Mouse (Mus musculus): ENCODE measurements at regions not wholly inside any gene's neighbourhood (a gene's known extent, or its start where the extent isn't known, plus 50 kb on each side); places are given as distances from the start of the nearest gene placed in this dataset.

- Histone ChIP-seq H3K36me3 (ENCODE audit: control insufficient read depth, insufficient read depth, low read length) (no peaks in the 10 kb centered on the region), H3K27ac (ENCODE audit: insufficient read depth, low read depth, low read length) (no peak overlapping the region), H3K27me3 (replicated peaks; ENCODE audit: control insufficient read depth, insufficient read depth, low read length) (no peaks in the 10 kb centered on the region), H3K4me3 (ENCODE audit: insufficient read depth, low read depth, low read length) (no peak overlapping the region), H3K4me1 (ENCODE audit: control insufficient read depth, insufficient read depth, low read length) (no peaks in the 10 kb centered on the region)
- 59% methylated on average over 5 of the region's 5 CpGs for WGBS
- no peak for DNase-seq
- TF ChIP-seq POLR2A (IDR thresholded peaks at IDR 0.05; ENCODE audit: low read depth, low read length) (no peak), CTCF (conservative IDR thresholded peaks at IDR 0.05; ENCODE audit: insufficient read depth, insufficient read length, low read depth, low read length) (no peak)
These were observed 100.4 kb downstream of the Zfp326 start for GRCm38 (mm10) chr5:105976746-105977145.

- Histone ChIP-seq H3K4me3 (ENCODE audit: insufficient read depth, low read depth, low read length) (no peak overlapping the region), H3K27ac (ENCODE audit: insufficient read depth, low read depth, low read length) (no peak overlapping the region), H3K36me3 (ENCODE audit: control insufficient read depth, insufficient read depth, low read length) (no peaks in the 10 kb centered on the region), H3K4me1 (ENCODE audit: control insufficient read depth, insufficient read depth, low read length) (no peaks in the 10 kb centered on the region), H3K27me3 (replicated peaks; ENCODE audit: control insufficient read depth, insufficient read depth, low read length) (no peaks in the 10 kb centered on the region)
- 49% methylated on average over 5 of the region's 5 CpGs for WGBS
- no peak for DNase-seq
- TF ChIP-seq POLR2A (IDR thresholded peaks at IDR 0.05; ENCODE audit: low read depth, low read length) (no peak), CTCF (conservative IDR thresholded peaks at IDR 0.05; ENCODE audit: insufficient read depth, insufficient read length, low read depth, low read length) (no peak)
These were observed 99.7 kb downstream of the Zfp326 start for GRCm38 (mm10) chr5:105976076-105976475.

GRCm38 (mm10) chr5:105975275-105976011, 99.1 kb downstream of the Zfp326 start:
- Histone ChIP-seq H3K27ac (ENCODE audit: insufficient read depth, low read depth, low read length) (no peak overlapping the region), H3K4me3 (ENCODE audit: insufficient read depth, low read depth, low read length) (peak overlapping the region; percentile 9)
- TF ChIP-seq POLR2A (IDR thresholded peaks at IDR 0.05; ENCODE audit: low read depth, low read length): no peak
- no peak for TF ChIP-seq CTCF (conservative IDR thresholded peaks at IDR 0.05; ENCODE audit: insufficient read depth, insufficient read length, low read depth, low read length)

GRCm38 (mm10) chr5:105974576-105975177, 98.3 kb downstream of the Zfp326 start:
- Histone ChIP-seq H3K27me3 (replicated peaks; ENCODE audit: control insufficient read depth, insufficient read depth, low read length) (no peaks in the 10 kb centered on the region), H3K4me1 (ENCODE audit: control insufficient read depth, insufficient read depth, low read length) (no peaks in the 10 kb centered on the region), H3K4me3 (ENCODE audit: insufficient read depth, low read depth, low read length) (no peak overlapping the region), H3K27ac (ENCODE audit: insufficient read depth, low read depth, low read length) (no peak overlapping the region), H3K36me3 (ENCODE audit: control insufficient read depth, insufficient read depth, low read length) (no peaks in the 10 kb centered on the region)
- WGBS: 76% methylated on average over 18 of the region's 18 CpGs
- TF ChIP-seq CTCF (conservative IDR thresholded peaks at IDR 0.05; ENCODE audit: insufficient read depth, insufficient read length, low read depth, low read length) (no peak), POLR2A (IDR thresholded peaks at IDR 0.05; ENCODE audit: low read depth, low read length) (no peak)
- no peak for DNase-seq

More at GRCm38 (mm10) chr5:105975275-105976011, 99.1 kb downstream of the Zfp326 start:
- WGBS: 27% methylated on average over 21 of the region's 21 CpGs
- H3K36me3 ChIP-seq (ENCODE audit: control insufficient read depth, insufficient read depth, low read length): no peaks in the 10 kb centered on the region
- no peaks in the 10 kb centered on the region for H3K27me3 ChIP-seq (replicated peaks; ENCODE audit: control insufficient read depth, insufficient read depth, low read length)
- H3K4me1 ChIP-seq (ENCODE audit: control insufficient read depth, insufficient read depth, low read length): no peaks in the 10 kb centered on the region
- peak; percentile 60 for DNase-seq

Data from kidney, adult 2 months (tissue).